Mouse (Mus musculus) ES-E14 (cell line): Measurements from ENCODE around the gene Tgm5.

Experiments
- CHD2 ChIP-seq: IDR thresholded peaks from 2 replicates; pipeline ENCODE4 v1.6.1; 2014; ENCODE audit warnings: mild to moderate bottlenecking, low read depth, low read length, inconsistent platforms
- HCFC1 ChIP-seq: IDR thresholded peaks from 2 replicates; pipeline ENCODE4 v1.6.1; 2012; ENCODE audit warnings: low read length, inconsistent platforms, borderline replicate concordance; ENCODE audit not compliant: insufficient read depth
- MAFK ChIP-seq: IDR thresholded peaks from 2 replicates; pipeline ENCODE4 v1.6.1; 2014; ENCODE audit warnings: mild to moderate bottlenecking, low read depth, low read length, inconsistent platforms; ENCODE audit not compliant: insufficient read depth

- TF ChIP-seq MAFK, result no peak
- no peak for TF ChIP-seq CHD2
- TF ChIP-seq HCFC1, result no peak
Measured at GRCm38 (mm10) chr2:121017151-121017550, 68.5 kb downstream of the Tgm5 start.
